Mouse (Mus musculus) brain, embryonic 14.5 days (tissue): ENCODE measurements around the gene Olfr814. TPM values are rescaled to one million over a fixed set of nuclear protein-coding genes. Genes with fewer than 3 reads are reported as not detected.
A peak's percentile ranks its signal among the peaks of the same experiment; 100 is the strongest.
"Not testable (repeated sequence)": the region's sequence is repeated elsewhere in the genome, so short reads cannot be mapped to it uniquely, and the experiment has no call there.

ENCODE experiments used
- DNase-seq: peaks from one replicate; pipeline ENCODE4 v3.0.0-alpha.2; 2011; ENCODE audit warnings: low read depth
- CTCF ChIP-seq: fragments of 200-500 bp; IDR thresholded peaks from 2 replicates; pipeline ENCODE4 v1.5.1; 2012; ENCODE audit warnings: inconsistent platforms, mild to moderate bottlenecking, moderate library complexity, borderline replicate concordance; ENCODE audit not compliant: insufficient read depth, insufficient read length; ENCODE audit errors: extremely low read depth
- POLR2A ChIP-seq: fragments of 200-500 bp; IDR thresholded peaks from 2 replicates; pipeline ENCODE4 v1.6.1; 2012; ENCODE audit warnings: mild to moderate bottlenecking, inconsistent platforms, borderline replicate concordance; ENCODE audit not compliant: poor library complexity, insufficient read depth, insufficient read length, severe bottlenecking; ENCODE audit errors: extremely low read depth
- polyA plus RNA-seq: library from polyadenylated mRNA; depleted of rRNA; stranded (reverse); fragments of >200 nt; gene quantifications from 2 replicates; pipeline ENCODE4 v1.2.3, GENCODE M21; 2012; rRNA removed

Gene Olfr814
- polyA plus RNA-seq: not detected in 2 replicates

DNA sequence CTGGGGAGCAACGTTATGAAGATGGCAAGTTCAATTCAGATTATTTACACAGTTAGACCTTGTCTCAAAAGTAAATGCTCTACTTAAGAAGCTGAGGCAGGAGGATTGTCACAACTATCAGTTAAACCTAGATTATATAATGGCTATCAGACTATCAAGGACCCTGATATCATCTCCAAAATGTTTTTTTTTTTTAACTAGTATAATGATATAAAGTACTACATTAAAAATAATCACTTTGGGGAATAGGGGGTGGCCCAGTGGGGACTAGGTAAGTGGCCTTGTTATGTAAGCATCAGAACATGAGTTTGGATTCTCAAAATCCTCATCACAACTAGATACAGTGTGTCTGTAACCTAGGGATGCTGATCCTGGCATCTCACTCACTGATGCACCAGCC lies at the start of gene Olfr814:
Gene Olfr814 (minus strand): TSS at position 101 of the 400 bp plus-strand sequence.
- DNase-seq: not testable (repeated sequence)

DNA sequence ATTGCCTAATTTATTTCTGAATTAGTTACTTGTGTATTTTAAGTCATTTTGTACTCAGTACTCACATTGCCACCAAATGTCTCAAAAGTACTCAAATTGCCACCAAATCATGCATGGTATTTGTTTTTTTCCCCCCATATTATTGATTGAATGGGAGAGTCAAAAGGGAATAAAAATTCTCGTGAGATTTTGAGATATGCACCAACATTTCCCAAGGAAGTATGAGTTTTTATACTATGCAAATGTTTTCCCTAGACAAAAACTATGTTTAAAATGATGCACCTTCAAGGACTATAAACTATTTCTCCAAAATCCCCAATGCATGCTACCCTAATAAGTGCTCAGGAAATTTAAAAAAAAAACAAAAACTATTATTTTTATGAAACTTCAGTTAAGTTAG lies 35.8 kb upstream of the Olfr814 start, which contains the start of gene Olfr816:
Gene Olfr816 (minus strand): TSS at position 101 of the 400 bp plus-strand sequence.
- DNase-seq: no peak
- no peak for TF ChIP-seq POLR2A
- TF ChIP-seq CTCF: no peak

DNA sequence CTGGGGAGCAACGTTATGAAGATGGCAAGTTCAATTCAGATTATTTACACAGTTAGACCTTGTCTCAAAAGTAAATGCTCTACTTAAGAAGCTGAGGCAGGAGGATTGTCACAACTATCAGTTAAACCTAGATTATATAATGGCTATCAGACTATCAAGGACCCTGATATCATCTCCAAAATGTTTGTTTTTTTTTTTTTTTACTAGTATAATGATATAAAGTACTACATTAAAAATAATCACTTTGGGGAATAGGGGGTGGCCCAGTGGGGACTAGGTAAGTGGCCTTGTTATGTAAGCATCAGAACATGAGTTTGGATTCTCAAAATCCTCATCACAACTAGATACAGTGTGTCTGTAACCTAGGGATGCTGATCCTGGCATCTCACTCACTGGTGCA lies 26.1 kb upstream of the Olfr814 start, which contains the start of gene Olfr815:
Gene Olfr815 (minus strand): TSS at position 101 of the 400 bp plus-strand sequence.
- DNase-seq: not testable (repeated sequence)

DNA sequence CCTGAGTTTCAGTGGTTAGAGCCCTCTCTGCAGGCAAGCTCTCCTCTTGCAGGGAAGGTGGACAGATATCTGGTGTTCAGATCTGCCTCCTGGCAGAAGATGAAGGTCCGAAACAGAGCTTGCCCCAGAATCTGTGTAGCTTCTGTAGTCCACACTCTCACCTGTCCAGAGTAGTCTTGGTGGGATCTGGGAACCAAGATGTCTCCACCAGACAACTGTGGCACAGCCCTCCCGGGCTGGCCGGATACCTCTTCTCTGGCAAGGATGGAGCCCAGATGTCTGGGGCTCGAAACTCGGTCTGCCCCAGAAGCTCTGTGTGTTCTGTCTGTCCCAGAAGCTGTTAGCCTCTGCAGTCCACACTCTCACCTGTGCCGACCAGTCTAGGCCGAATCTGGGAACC lies 6.3 kb upstream of the Olfr814 start:
- DNase-seq: no peak
- TF ChIP-seq CTCF (no peak), POLR2A (no peak)

DNA sequence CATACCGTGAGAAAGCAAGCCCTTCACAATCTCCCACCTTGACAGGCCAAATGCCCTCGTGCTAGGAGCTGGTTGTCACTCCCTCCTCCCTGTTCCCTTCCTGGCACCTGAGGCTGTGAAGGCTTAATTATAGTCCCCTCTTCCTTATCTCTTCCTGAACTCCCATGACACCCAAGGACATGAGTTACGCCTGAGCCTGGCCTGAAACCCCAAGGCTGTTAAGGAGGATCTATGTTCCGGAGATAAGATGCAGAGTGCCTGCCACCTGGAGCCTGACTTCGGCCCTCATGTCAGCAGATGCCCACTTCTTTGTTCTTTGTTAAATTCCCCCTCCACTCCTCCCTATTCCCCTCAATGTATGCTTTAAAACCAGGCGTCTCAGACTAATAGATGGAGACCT lies 5.8 kb upstream of the Olfr814 start:
- not testable (repeated sequence) for DNase-seq

DNA sequence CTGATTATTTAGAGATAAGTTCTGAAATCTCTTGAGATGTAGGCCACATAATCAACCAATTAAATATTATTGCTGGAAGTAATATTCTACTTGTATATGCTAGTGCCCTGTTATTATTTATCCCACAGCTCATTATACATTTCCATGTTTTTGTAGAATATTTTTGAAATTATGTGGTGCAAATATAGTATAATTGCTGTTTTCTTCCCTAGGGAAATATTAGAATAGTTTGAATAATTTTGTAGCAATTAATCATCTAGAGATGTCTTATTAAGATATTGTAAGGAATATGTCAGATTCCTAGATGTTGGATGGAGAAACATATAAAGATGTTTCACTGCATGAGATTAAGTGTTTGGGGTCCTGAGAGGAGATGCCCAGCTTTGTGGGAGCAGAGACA lies 24.6 kb downstream of the Olfr814 start, which contains the start of gene Olfr813:
Gene Olfr813 (plus strand): TSS at position 301 of the 400 bp plus-strand sequence.
- no peak for DNase-seq
- TF ChIP-seq CTCF (no peak), POLR2A (no peak)

DNA sequence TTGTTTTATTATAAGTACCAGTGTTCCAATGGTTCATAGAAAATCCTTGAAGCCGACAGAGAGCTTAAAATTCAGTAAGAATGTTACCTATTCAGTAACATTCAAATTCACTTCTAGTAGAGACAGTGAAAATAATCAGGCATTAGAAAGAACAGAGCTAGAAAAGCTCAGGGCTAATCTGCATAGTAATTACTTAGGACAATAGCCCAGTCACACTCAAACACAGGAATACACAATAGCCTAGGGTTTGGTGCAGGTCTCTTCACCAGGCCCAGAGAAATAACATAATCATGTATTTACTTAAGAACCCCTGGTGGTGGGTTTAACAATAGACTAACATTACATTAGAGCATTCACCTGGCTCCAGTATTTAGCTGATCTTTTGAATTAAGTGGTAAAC lies 32.3 kb downstream of the Olfr814 start:
- no peak for TF ChIP-seq POLR2A
- TF ChIP-seq CTCF: no peak
- peak; percentile 14 for DNase-seq

DNA sequence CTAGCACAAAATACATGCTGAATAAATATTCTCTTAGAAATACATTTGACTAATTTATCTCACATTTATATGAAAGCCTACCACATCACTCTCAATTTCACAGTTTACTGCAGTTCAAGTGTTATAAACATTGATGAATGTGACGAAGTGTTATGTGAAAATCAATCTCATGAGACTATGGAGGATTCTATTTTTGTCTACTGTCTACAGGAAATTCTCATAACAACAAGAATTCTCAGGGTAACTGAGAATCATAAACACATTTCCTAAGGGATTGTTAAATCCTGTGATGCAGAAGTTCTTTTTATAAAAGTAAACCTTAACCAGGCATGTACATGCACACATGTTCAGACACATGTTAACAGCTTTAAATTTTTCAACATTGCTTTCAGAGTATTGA lies 33.7 kb downstream of the Olfr814 start, which contains the start of gene Olfr812:
Gene Olfr812 (minus strand): TSS at position 101 of the 400 bp plus-strand sequence.
- no peak for TF ChIP-seq CTCF
- TF ChIP-seq POLR2A: no peak
- peak; percentile 5 for DNase-seq

Other genes with a start within 250 kb of the Olfr814 start
- gene Olfr799, start 242.4 kb downstream of the Olfr814 start, polyA plus RNA-seq: not detected in 2 replicates
- gene Olfr800, start 222.2 kb downstream of the Olfr814 start, polyA plus RNA-seq: not detected in 2 replicates
- not detected in 2 replicates for gene Olfr801, start 206.0 kb downstream of the Olfr814 start, polyA plus RNA-seq
- gene Olfr802, start 191.7 kb downstream of the Olfr814 start, polyA plus RNA-seq: not detected in 2 replicates
- gene Olfr803, start 185.6 kb downstream of the Olfr814 start, polyA plus RNA-seq: not detected in 2 replicates
- not detected in 2 replicates for gene Olfr804, start 176.6 kb downstream of the Olfr814 start, polyA plus RNA-seq
- gene Olfr805, start 150.5 kb downstream of the Olfr814 start, polyA plus RNA-seq: not detected in 2 replicates
- gene Olfr806, start 137.9 kb downstream of the Olfr814 start, polyA plus RNA-seq: not detected in 2 replicates
- gene Olfr807, start 122.1 kb downstream of the Olfr814 start, polyA plus RNA-seq: not detected in 2 replicates
- not detected in 2 replicates for gene Olfr808, start 114.4 kb downstream of the Olfr814 start, polyA plus RNA-seq
- not detected in 2 replicates for gene Olfr809, start 105.2 kb downstream of the Olfr814 start, polyA plus RNA-seq
- not detected in 2 replicates for gene Olfr810, start 84.9 kb downstream of the Olfr814 start, polyA plus RNA-seq
- gene Olfr811, start 75.5 kb downstream of the Olfr814 start, polyA plus RNA-seq: not detected in 2 replicates
- not detected in 2 replicates for gene Olfr812, start 33.8 kb downstream of the Olfr814 start, polyA plus RNA-seq
- not detected in 2 replicates for gene Olfr813, start 24.5 kb downstream of the Olfr814 start, polyA plus RNA-seq
- gene Olfr815, start 26.0 kb upstream of the Olfr814 start, polyA plus RNA-seq: not detected in 2 replicates
- gene Olfr816, start 35.7 kb upstream of the Olfr814 start, polyA plus RNA-seq: not detected in 2 replicates
- not detected in 2 replicates for gene Olfr818, start 69.2 kb upstream of the Olfr814 start, polyA plus RNA-seq
- gene Olfr819, start 87.4 kb upstream of the Olfr814 start, polyA plus RNA-seq: not detected in 2 replicates
- gene Olfr247, start 96.3 kb upstream of the Olfr814 start, polyA plus RNA-seq: not detected in 2 replicates
- gene Gm10310, start 105.2 kb upstream of the Olfr814 start, polyA plus RNA-seq: not detected in 2 replicates
- gene Olfr820, start 132.8 kb upstream of the Olfr814 start, polyA plus RNA-seq: not detected in 2 replicates
- not detected in 2 replicates for gene Olfr821, start 150.5 kb upstream of the Olfr814 start, polyA plus RNA-seq
- gene Olfr822, start 191.4 kb upstream of the Olfr814 start, polyA plus RNA-seq: not detected in 2 replicates
- not detected in 2 replicates for gene Olfr823, start 235.5 kb upstream of the Olfr814 start, polyA plus RNA-seq